Mouse (Mus musculus) 3T3-L1 (cell line): ENCODE measurements at regions not wholly inside any gene's neighbourhood (a gene's known extent, or its start where the extent isn't known, plus 50 kb on each side); places are given as distances from the start of the nearest gene placed in this dataset.
"Not testable (repeated sequence)": the region's sequence is repeated elsewhere in the genome, so short reads cannot be mapped to it uniquely, and the experiment has no call there.

Experiments
- DNase-seq: peaks from one replicate; pipeline ENCODE4 v3.0.0-alpha.2; 2015; ENCODE audit warnings: low read depth, low spot score

- DNase-seq: no peak
Observed at GRCm38 (mm10) chr17:6853641-6854040, 71.1 kb upstream of the Ezr start.

- DNase-seq: peak; percentile 42
Observed at GRCm38 (mm10) chr17:6852177-6852947, 69.8 kb upstream of the Ezr start.

GRCm38 (mm10) chr17:6850513-6850912 lies 67.9 kb upstream of the Ezr start:
- DNase-seq: no peak

GRCm38 (mm10) chr17:6841781-6842465 lies 59.3 kb upstream of the Ezr start:
- DNase-seq: not testable (repeated sequence)

GRCm38 (mm10) chr17:6835333-6835916 lies 52.8 kb upstream of the Ezr start:
- peak; percentile 87 for DNase-seq
